Mouse (Mus musculus) liver, adult (tissue): ENCODE data around the gene Nmrk1.

Experiments used
- GATA4 ChIP-seq: IDR thresholded peaks from 2 replicates; pipeline ENCODE4 v1.6.1; 2014; ENCODE audit warnings: mild to moderate bottlenecking, low read length; ENCODE audit not compliant: insufficient replicate concordance

Nmrk1 gene

DNA sequence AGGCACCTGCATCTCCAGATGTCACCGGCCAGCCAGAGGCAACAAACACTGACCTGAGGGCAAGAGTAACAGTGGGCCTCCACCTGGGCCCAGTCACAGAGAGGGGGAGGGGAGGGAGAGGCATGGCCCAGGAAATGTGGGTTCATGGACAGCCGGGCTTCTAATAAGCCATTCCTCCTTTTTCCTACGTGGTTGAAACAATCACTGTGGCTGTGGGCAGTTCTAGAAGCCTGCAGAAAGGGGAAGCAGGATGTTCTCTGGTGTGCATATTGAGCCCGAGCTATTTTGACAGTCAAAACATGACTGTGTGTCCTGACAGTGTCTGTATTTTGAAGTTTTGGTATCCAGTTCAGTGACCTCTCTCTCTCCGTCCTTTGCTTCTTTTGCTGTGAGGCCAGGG, 7.2 kb downstream of the Nmrk1 start:
- TF ChIP-seq GATA4, result no peak

DNA sequence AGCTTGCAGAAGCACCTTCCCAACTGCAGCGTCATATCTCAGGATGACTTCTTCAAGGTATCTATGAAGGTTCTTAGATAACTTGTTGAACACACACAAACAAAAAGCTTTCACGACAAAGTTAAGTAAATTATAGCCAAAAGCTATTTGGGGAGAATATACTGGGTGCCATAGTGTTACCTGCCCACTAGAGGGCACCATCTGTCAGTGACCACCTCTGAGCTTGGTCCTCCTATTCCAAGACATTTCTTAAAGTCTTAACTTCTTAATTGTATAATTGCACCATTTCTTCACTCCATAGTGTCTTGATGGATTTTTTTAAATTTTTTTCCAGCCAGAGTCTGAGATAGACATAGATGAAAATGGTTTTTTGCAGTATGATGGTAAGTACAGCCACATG, 7.8 kb downstream of the Nmrk1 start:
- no peak for TF ChIP-seq GATA4

DNA sequence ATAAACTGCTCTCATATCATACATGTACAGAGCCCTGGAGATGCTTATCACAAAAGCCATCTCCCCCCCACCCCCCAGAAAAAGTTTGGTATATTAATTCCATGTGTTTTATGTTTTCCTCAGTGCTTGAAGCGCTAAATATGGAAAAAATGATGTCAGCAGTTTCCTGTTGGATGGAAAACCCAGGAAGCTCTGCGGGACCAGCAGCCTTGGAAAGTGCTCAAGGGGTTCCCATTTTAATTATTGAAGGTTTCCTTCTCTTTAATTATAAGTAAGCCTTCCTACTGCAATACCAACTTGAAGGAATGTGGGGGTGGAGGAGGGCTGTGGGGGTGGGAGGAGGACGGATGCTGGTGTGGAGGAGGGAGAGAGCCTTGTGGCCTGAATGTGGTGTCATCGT, 9.3 kb downstream of the Nmrk1 start:
- no peak for TF ChIP-seq GATA4

DNA sequence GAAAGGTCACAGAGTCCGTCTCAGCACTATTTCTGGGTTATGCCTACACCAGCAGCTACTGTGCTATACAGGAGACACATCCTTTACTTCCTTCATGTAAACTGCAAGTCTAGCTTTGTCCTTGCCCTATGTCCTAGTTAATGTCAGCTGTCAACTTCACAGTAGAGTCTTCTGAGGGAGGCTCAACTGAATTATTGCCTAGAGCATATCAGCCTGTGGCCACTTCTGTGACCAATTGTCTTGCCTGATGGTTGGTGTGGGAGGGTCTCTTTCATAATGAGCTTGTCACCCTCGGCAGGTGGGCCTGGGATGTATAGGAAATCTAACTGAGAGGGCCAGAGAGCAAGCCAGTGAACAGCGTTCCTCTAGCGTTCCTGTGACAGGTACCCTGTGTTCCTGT, 11.7 kb downstream of the Nmrk1 start:
- no peak for TF ChIP-seq GATA4

DNA sequence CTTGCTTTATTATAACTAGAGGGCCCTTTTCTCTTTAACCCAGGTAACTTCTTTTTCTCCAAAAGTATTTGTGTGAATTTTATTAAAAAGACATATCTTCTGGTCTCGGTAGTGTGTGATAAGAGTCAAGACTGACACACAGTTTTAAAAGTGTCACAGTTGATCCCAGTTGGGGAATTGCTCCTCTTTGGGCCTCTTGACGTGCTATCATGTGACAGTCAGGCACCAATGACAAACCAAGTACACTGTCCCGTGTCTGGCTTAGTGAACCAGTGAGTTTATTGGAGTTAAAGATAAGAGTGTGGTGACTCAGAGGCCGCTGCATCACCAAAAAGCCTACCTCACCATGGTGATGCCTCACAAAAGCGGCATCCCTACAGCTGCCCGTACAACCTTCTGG, 12.3 kb downstream of the Nmrk1 start:
- no peak for TF ChIP-seq GATA4

DNA sequence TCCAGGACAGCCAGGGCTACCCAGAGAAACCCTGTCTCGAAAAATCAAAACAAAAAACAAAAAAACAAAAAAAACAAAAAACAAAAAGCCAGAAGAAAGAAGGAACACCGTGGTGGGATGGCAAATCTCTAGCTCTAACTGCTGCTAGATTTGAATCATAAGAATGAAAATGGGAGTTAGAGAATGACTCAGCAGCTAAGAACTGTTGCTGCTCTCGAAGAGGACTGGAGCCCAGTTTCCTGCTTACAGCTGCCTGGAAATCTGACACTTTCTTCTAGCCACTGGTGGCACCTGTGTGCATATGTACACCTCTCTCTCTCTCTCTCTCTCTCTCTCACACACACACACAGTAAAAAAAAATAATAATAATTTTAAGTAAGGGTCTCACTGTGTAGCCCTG, 14.6 kb downstream of the Nmrk1 start:
- TF ChIP-seq GATA4, result no peak

DNA sequence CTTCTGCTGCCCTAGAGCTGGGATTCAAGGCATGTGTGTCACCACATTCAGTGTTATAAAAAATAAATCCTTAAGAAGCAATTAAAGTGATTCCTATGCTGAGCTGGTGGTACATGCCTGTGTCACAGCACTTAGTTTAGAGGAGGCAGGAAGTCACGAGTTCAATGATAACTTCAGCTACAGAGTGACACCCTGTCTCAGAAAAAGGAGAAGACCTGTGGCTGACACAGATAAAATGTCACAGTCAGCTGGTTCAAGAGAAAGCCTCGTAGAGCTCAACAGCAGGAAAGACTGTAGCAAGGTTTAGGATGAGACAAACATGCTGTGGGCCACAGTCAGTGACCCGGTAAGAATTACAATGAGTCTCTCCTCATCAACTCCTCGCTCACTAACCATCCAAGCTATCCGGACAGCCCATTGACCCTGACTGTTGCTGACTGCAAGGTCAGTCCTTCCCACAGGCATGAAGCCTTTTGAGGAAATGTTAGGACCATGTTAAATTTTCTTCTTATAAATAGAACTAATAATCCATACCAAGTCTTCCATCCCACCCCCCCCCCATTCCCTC, 15.2 kb downstream of the Nmrk1 start:
- TF ChIP-seq GATA4, result no peak

DNA sequence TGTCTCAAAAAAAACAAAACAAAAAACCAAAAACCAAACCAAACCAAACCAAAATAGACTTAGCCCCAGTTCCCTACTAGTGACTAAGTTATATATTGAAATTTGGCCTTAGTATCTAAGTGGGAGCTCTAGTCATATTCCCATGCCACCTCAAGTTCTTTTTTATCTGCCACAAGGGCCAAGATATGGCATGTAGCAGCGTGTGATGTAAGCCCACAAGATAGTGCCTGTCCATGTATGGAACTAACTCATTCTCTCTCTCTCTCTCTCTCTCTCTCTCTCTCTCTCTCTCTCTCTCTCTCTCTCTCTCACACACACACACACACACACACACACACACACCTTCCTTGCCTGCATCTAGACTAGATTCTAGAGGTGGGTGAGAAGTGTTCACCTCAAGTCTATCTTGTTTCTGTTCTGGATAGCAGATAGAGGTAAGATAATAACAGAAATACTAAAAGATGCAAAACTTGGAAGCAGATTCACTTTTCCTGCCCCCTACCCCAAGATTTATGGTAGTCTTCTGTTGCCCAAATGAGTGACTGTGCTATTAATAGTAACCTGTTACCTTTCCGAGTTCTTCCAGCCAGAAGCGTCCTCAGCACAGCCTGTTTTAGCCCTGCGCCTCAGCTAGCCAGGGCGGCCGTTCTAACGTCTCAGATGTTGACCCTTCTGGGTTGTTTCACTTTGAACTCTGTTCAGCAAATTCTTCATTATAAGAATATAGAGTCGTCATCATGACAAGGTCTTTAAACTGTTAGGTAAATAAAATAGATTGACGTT, 16.2 kb downstream of the Nmrk1 start:
- no peak for TF ChIP-seq GATA4

DNA sequence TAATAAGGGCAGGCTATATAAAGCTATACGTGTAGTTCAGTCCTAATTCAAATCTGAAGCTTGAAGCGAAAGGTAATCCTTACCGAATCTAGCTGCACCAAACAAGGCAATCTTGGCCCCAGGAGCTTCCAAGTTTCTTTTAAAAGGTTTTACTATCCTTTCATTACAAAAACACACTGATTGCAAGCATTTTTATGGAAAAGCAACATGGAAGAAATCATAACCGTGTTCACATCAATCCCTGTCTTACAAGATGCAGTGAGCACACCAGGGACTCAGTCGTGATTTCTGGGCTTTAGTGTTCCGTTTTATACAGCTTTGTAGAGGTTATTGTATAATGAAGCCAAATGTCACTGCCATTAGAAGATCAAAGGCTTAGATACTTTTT, 16.8 kb downstream of the Nmrk1 start:
- no peak for TF ChIP-seq GATA4

DNA sequence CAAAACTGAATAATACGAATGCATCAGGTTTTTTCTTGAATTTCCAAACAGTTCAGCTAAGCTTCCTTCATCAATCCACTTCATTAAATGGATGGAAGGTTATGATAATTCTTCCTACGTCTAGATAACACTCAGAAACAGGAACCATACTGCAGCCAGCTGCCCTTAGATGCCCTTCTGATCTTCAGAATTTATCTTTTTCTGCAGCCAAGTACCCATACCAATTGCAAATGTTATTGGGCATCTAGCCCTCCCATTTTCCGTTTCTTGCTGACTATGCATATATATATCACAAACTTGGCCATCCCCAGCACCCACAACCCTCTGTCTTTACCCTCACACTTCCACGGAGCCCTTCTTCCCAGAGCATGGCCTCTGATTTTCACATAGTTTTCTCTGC, 18.2 kb downstream of the Nmrk1 start:
- no peak for TF ChIP-seq GATA4

DNA sequence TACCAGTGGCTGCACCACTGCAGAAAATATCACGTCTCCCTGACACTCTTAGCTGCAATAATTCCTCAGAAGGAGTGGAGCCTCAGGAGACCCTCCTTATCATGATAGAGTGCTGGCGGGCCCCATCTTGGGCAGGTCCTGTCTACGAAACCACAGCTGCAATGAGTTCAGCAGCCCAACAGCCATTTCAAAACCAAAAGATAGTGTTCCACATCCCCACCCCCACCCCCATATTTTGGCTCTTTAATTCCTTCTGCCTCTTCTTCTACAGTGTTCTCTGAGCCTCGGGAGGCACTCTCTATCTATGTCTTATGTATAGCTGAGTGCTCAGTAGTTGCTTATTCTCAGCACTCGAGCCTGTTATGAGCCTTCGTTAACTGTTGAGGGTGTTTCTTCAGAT, 18.7 kb downstream of the Nmrk1 start:
- TF ChIP-seq GATA4, result no peak

DNA sequence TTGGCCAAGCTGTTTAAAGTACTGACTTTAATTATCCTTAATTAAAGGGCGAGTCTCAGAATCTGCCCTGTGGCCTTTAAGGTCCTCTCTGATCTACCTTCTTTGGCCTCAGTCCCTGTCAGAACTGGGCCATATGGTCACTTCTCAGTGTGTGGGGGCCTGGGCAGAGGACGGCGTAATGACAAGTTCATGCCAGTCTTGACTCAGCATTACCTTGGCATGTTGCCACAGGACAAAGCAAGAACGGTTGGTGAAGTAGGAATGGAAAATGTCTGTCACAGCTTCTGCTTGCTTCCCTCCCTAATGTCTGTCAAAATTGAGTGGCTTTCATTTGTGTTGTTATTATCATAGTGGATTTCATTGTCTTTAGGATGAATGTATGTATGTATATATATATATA, 20.8 kb downstream of the Nmrk1 start:
- no peak for TF ChIP-seq GATA4

DNA sequence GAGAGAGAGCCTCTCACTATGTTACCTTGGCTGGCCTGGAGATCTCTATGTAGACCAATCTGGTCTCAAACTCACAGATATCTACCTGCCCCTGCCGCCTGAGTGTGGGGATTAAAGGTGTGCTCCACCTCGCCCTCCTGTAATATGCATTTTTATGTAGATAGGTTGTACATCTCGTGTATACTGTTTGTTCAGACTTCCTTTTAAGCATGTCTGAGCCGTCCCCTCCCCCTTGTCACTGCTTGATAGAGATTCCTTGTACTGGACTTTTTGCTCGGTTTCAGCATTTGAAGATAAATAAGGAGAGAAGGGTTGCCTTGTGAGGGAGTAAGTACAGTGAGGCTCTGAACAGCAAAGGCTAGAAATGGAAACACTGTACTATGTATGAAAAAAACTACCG, 21.3 kb downstream of the Nmrk1 start:
- TF ChIP-seq GATA4, result no peak

DNA sequence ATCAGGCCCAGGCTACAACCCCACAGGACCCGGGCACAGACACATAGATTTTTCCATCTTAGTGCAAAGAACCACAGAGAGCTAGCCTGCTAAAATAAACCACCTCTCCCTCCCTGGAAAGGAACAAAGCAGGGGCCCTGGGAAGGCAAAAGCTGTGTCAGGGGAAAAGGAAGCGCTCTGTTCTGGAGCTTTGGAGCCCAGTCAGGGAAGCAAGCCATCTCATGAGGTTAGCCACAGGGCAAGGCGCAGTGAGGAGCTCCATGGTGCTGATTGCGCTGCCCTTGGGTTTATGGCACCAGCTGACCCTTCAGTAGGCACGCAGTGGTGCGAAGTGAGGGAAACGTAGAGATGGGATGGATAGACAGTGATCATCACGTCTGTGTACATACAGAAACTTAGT, 22.6 kb downstream of the Nmrk1 start:
- TF ChIP-seq GATA4, result no peak

DNA sequence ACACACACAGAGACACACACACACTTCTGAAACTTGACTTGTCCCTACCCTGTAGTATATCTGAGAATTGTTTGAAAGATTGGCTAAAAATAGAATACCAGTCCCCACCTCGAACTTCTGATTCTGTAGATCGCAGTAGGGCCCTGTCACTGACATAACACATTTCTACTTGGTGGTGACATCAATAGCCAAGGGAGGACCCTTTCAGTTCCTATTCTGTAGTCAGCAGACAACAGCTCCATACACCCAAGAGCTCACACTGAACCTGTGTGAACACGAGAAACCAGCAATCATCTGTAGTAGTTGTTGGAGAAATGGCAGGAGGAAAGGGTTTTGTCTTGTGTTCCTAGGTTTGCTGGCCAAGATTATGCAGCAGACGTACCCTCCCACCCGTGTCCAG, 23.2 kb downstream of the Nmrk1 start:
- TF ChIP-seq GATA4, result no peak

DNA sequence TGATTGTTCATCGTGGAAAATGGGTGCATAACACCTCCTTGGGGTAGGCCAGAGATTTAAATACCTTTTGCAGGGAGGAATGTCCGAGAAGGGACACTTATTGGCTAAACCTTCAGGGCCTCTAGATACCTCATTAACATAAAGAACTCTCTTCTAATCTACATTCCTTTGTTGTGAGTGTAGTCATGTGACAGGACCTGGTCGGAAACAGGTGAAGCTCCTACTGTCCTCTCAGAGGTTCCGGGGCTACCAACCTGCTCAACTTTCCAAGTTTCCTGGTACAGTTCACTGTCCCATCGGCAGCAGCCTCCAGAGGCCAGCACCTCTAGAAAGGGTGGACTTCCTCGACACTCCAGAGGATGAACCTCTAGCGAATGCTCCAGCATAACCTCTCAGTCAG, 24.2 kb downstream of the Nmrk1 start:
- TF ChIP-seq GATA4, result no peak

DNA sequence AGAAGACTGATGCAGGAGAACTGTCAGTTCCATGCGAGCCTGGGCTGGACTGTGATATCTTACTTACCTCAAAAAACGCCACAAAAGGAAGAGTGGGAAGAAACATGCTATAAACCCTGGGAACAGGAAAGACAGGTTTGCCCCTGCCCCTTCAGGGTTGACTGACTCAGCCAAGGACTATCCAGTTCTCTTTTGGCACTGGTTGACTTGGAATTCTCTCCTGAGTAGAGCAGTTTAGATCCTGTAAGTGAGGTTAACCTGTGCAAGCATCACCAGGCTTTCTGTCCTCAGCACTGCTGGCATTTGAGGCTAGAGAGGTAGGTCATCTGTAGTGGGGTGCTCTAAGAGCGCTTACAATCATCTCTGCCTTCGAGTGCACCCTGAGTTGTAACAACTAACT, 26.7 kb downstream of the Nmrk1 start:
- TF ChIP-seq GATA4, result no peak
